Mouse (Mus musculus) ES-E14 (cell line): ENCODE measurements around the gene Psmd12. TPM values are rescaled to one million over a fixed set of nuclear protein-coding genes. Genes with fewer than 3 reads are reported as not detected.

Experiments used
- DNase-seq: peaks from one replicate; pipeline ENCODE4 v3.0.0-alpha.2; 2013; ENCODE audit warnings: low read depth, low spot score
- H3K27ac ChIP-seq: 2 replicates; pipeline ENCODE4 v1.5.1; 2012; ENCODE audit warnings: low read depth, mild to moderate bottlenecking, low read length, moderate library complexity, mixed read lengths; ENCODE audit not compliant: poor library complexity, insufficient read depth, severe bottlenecking
- H3K36me3 ChIP-seq: 2 replicates; pipeline ENCODE4 v1.6.1; 2012; ENCODE audit warnings: mild to moderate bottlenecking, low read length, moderate library complexity, mixed read lengths; ENCODE audit not compliant: control insufficient read depth, poor library complexity, insufficient read depth, severe bottlenecking
- H3K4me1 ChIP-seq, 2 experiments: fragments of 150-350 bp in 1 of 2; sonication (generic) in 1 of 2; 2 replicates each; pipeline ENCODE4 v1.6.1; 2012; ENCODE audit warnings: low read length in 2 of 2, mild to moderate bottlenecking in 1 of 2, mixed read lengths in 1 of 2; ENCODE audit not compliant: control insufficient read depth in 2 of 2, insufficient read depth in 2 of 2, poor library complexity in 1 of 2
- H3K4me3 ChIP-seq, 2 experiments: fragments of 150-350 bp in 1 of 2; sonication (generic) in 1 of 2; 2 replicates each; pipeline ENCODE4 v1.5.1; 2012; ENCODE audit warnings: low read length in 2 of 2, low read depth in 1 of 2, mild to moderate bottlenecking in 1 of 2, mixed read lengths in 1 of 2; ENCODE audit not compliant: insufficient read depth in 1 of 2, poor library complexity in 1 of 2, severe bottlenecking in 1 of 2
- H3K9ac ChIP-seq: 2 replicates; pipeline ENCODE4 v1.6.1; 2012; ENCODE audit warnings: low read depth, mild to moderate bottlenecking, low read length, mixed read lengths; ENCODE audit not compliant: poor library complexity, insufficient read depth, severe bottlenecking
- H3K9me3 ChIP-seq: fragments of 150-350 bp; sonication (generic); 2 replicates; pipeline ENCODE4 v1.6.1; 2012; ENCODE audit warnings: low read depth, mild to moderate bottlenecking, low read length; ENCODE audit not compliant: control insufficient read depth, insufficient read depth
- CHD2 ChIP-seq: IDR thresholded peaks from 2 replicates; pipeline ENCODE4 v1.6.1; 2014; ENCODE audit warnings: mild to moderate bottlenecking, low read depth, low read length, inconsistent platforms
- HCFC1 ChIP-seq: IDR thresholded peaks from 2 replicates; pipeline ENCODE4 v1.6.1; 2012; ENCODE audit warnings: low read length, inconsistent platforms, borderline replicate concordance; ENCODE audit not compliant: insufficient read depth
- MAFK ChIP-seq: IDR thresholded peaks from 2 replicates; pipeline ENCODE4 v1.6.1; 2014; ENCODE audit warnings: mild to moderate bottlenecking, low read depth, low read length, inconsistent platforms; ENCODE audit not compliant: insufficient read depth
- ZC3H11A ChIP-seq: IDR thresholded peaks from 2 replicates; pipeline ENCODE4 v1.6.1; 2012; ENCODE audit warnings: low read depth, mild to moderate bottlenecking, inconsistent platforms, low read length, borderline replicate concordance
- ZNF384 ChIP-seq: IDR thresholded peaks from 2 replicates; pipeline ENCODE4 v1.6.1; 2012; ENCODE audit warnings: low read depth, low read length, inconsistent platforms
- in situ Hi-C, 2 experiments: fragments of 600-800 bp; cut with MboI; formaldehyde crosslinking; loops; one replicate each; pipeline ENCODE4 v1.15.1; 2025; ENCODE audit warnings: low sequenced_read_pairs in 2 of 2, inconsistent platforms in 1 of 2; ENCODE audit not compliant: unreplicated experiment in 2 of 2
- total RNA-seq: library from RNA; depleted of rRNA; stranded (reverse); fragments of 300-350 nt; gene quantifications from 2 replicates; pipeline ENCODE4 v1.2.3, GENCODE M21; 2012

The Psmd12 gene
- total RNA-seq, 1 experiment = 140 TPM

GRCm38 (mm10) chr11:107529320-107529719 is 50.0 kb downstream of the Psmd12 start:
- H3K9ac ChIP-seq = peak overlapping the region; percentile 34; the same call in 1 of the 2 replicates
- no peak for DNase-seq
- no peak overlapping the region; a peak in 1 of 4 replicates for H3K4me3 ChIP-seq
- H3K4me1 ChIP-seq = peaks cover 7 to 31% of the 10 kb centered on the region in 2 experiments
- H3K9me3 ChIP-seq = no peaks in the 10 kb centered on the region
- H3K27ac ChIP-seq = peak overlapping the region; percentile 77
- TF ChIP-seq HCFC1 (no peak), CHD2 (no peak), ZC3H11A (no peak), ZNF384 (no peak), MAFK (peak; percentile 87)
- no peaks in the 10 kb centered on the region for H3K36me3 ChIP-seq
- in situ Hi-C loops = no loop called here

- Histone ChIP-seq H3K9me3 (no peaks in the 10 kb centered on the region), H3K9ac (no peak overlapping the region), H3K27ac (peak overlapping the region; percentile 89; the same call in 1 of the 2 replicates), H3K4me1 (peaks cover 10 to 29% of the 10 kb centered on the region in 2 experiments), H3K4me3 (no peak overlapping the region), H3K36me3 (no peaks in the 10 kb centered on the region)
- DNase-seq = no peak
- TF ChIP-seq HCFC1 = no peak
- no peak for TF ChIP-seq ZNF384
- TF ChIP-seq MAFK = 0 out of 2 replicates have a peak, but pooled peaks have one; percentile 6
- in situ Hi-C loops = no loop called here
Measured at GRCm38 (mm10) chr11:107531445-107531844, 52.2 kb downstream of the Psmd12 start.

- Histone ChIP-seq H3K27ac (peak overlapping the region; percentile 89), H3K9me3 (no peaks in the 10 kb centered on the region), H3K4me1 (peaks cover 10 to 28% of the 10 kb centered on the region in 2 experiments), H3K4me3 (peak overlapping the region in 1 of 2 experiments; percentile 30; a peak in 1 of 4 replicates), H3K36me3 (no peaks in the 10 kb centered on the region), H3K9ac (no peak overlapping the region; the same call in 1 of the 2 replicates)
- in situ Hi-C loops = no loop called here
- no peak for TF ChIP-seq ZNF384
- TF ChIP-seq HCFC1 = no peak
- TF ChIP-seq CHD2 = no peak
- no peak for TF ChIP-seq MAFK
- TF ChIP-seq ZC3H11A = no peak
- no peak for DNase-seq
Measured at GRCm38 (mm10) chr11:107532271-107532670, 53.0 kb downstream of the Psmd12 start.

- Histone ChIP-seq H3K9ac (no peak overlapping the region; the same call in 1 of the 2 replicates), H3K27ac (peak overlapping the region; percentile 56; the same call in 1 of the 2 replicates), H3K4me3 (no peak overlapping the region), H3K9me3 (no peaks in the 10 kb centered on the region), H3K4me1 (peaks cover 13 to 15% of the 10 kb centered on the region in 2 experiments), H3K36me3 (no peaks in the 10 kb centered on the region)
- in situ Hi-C loops = no loop called here
- no peak for DNase-seq
- no peak for TF ChIP-seq ZNF384
- TF ChIP-seq CHD2 = no peak
- no peak for TF ChIP-seq ZC3H11A
- TF ChIP-seq HCFC1 = no peak
Measured at GRCm38 (mm10) chr11:107538994-107539393, 59.7 kb downstream of the Psmd12 start.

- H3K9ac ChIP-seq = no peak overlapping the region; the same call in 1 of the 2 replicates
- no peak overlapping the region for H3K4me3 ChIP-seq
- H3K27ac ChIP-seq = peak overlapping the region; percentile 75; the same call in 1 of the 2 replicates
- DNase-seq = no peak
- H3K9me3 ChIP-seq = no peaks in the 10 kb centered on the region
- TF ChIP-seq ZNF384 (no peak), ZC3H11A (no peak), CHD2 (no peak), MAFK (no peak), HCFC1 (no peak)
- peaks cover 10 to 12% of the 10 kb centered on the region in 2 experiments for H3K4me1 ChIP-seq
- in situ Hi-C loops = no loop called here
- no peaks in the 10 kb centered on the region for H3K36me3 ChIP-seq
Measured at GRCm38 (mm10) chr11:107540339-107540738, 61.1 kb downstream of the Psmd12 start.
